Mouse (Mus musculus) T-helper 17 cell (primary cell): Measurements from ENCODE around the gene Gm7942.

ENCODE experiments used
- in situ Hi-C, 2 experiments: fragments of 300-600 bp; cut with MboI, MseI; formaldehyde crosslinking; loops; 1 replicate in 1 of 2; 2 replicates in 1 of 2; pipeline ENCODE4 v1.15.1; 2025; ENCODE audit warnings: high pct_unique_total_duplicates in 2 of 2

Gene Gm7942

DNA sequence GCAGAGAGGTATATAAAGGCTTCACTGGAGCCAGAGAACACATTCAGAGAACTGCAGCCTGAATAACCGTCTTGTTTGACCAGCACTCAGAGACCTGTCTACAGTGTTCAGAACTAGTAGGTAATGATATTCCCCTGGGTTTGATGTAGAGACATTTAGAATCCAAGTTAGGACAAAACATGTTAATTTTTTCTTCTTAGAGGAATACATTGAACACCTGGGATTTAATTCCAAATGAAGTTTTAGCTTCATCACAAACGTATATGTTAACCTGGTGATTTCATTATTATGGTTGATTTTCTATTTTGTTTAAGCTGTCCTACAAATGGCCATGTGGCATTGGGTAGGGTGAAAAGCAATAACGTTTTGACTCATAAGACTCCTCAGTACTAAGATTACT, at the start of gene Gm7942:
Gene Gm7942 (plus strand): TSS at position 301 of the 400 bp plus-strand sequence.
- in situ Hi-C loops, result loop anchor here in 1 of 2 experiments (25.0 kb wide), 1 partner anchor 331 kb away; no protein-coding TSS in a partner anchor
